Mouse (Mus musculus): ENCODE results near the gene Nxn. TPM values are rescaled to one million over a fixed set of nuclear protein-coding genes. Genes with fewer than 3 reads are reported as not detected.

Nxn gene
- polyA plus RNA-seq, 1 experiment = 7.4 TPM

DNA sequence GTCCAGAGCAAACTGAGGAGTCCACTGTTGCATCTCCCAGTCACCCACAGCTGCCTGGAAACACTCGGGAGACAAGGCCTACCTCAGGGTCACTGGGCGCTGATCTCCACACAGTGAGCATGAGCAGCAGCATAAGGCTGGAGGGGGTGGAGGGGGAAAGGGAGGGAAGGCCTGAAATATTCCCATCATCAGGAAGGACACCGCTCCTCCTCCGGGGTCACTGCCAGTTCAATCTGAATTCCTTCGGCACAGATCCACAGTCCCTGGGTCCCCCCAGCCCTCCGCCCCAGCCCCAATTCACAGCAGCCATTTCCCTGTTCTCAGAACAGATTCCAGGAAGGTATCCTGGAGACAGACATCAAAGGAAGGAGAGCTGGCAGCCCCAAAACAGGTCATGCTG, 35.8 kb downstream of the Nxn start:
- H3K4me1 ChIP-seq (ENCODE audit: control insufficient read depth, insufficient read depth, insufficient read length, low read length) = no peaks in the 10 kb centered on the region
- no peak overlapping the region for H3K27ac ChIP-seq (ENCODE audit: insufficient read depth, low read depth, low read length)
- H3K27me3 ChIP-seq (ENCODE audit: control insufficient read depth, insufficient read depth, low read length) = no peaks in the 10 kb centered on the region
- no peak overlapping the region for H3K4me3 ChIP-seq (ENCODE audit: low read depth, low read length)
- WGBS = 43% methylated on average over 6 of the region's 6 CpGs
- H3K36me3 ChIP-seq (ENCODE audit: control insufficient read depth, insufficient read depth, low read length) = no peaks in the 10 kb centered on the region
- no peak for TF ChIP-seq CTCF (IDR thresholded peaks at IDR 0.05; ENCODE audit: extremely low read depth, insufficient read length, insufficient replicate concordance, low read depth, low read length)

DNA sequence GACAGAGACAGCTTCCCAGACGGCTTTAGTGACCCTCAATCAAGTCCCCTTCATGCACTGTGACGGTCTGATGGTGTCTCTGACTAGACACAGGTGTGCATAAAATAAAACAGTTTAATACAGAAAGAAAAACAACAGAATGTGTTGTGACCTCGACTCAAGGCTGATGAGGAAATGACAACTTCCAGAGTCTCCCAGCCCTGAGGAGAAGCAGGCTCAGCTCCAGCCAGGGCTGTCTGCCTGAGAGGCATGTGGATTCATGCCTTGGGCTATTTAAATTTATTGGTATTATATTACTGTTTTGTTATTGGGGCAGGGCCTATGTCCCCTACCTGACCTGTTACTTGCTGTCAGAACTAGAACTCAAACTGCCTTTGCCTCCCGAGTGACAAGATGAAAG, 37.5 kb downstream of the Nxn start:
- Histone ChIP-seq H3K36me3 (ENCODE audit: control insufficient read depth, insufficient read depth, low read length) (no peaks in the 10 kb centered on the region), H3K27me3 (ENCODE audit: control insufficient read depth, insufficient read depth, low read length) (no peaks in the 10 kb centered on the region), H3K27ac (ENCODE audit: insufficient read depth, low read depth, low read length) (no peak overlapping the region), H3K4me3 (ENCODE audit: low read depth, low read length) (no peak overlapping the region), H3K4me1 (ENCODE audit: control insufficient read depth, insufficient read depth, insufficient read length, low read length) (no peaks in the 10 kb centered on the region; the same call in 1 of the 2 replicates)
- TF ChIP-seq POLR2A (IDR thresholded peaks at IDR 0.05; ENCODE audit: low read depth, low read length) (no peak), CTCF (IDR thresholded peaks at IDR 0.05; ENCODE audit: extremely low read depth, insufficient read length, insufficient replicate concordance, low read depth, low read length) (no peak)
- 64% methylated on average over 4 of the region's 4 CpGs for WGBS

DNA sequence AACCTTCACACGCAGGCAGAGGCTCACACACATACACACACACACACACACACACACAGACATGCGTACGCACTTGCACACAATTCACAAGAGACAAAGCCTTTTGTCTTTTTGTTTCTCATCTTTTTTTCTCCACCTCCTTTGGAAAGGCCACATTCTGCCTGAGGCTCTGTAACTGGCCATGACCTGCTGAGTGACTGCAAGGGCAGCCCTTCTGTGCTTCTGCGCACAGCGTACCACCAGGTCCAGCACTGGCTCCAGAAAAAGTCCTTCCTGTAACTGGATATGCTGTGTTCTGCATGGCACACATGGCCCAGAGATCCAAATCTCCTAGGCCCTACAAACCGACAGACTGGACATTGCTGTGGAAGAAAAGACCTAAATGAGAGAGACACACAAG, 38.7 kb downstream of the Nxn start:
- WGBS = 94% methylated on average over 6 of the region's 6 CpGs
- Histone ChIP-seq H3K27ac (ENCODE audit: insufficient read depth, low read depth, low read length) (no peak overlapping the region), H3K27me3 (ENCODE audit: control insufficient read depth, insufficient read depth, low read length) (no peaks in the 10 kb centered on the region), H3K36me3 (ENCODE audit: control insufficient read depth, insufficient read depth, low read length) (no peaks in the 10 kb centered on the region), H3K4me3 (ENCODE audit: low read depth, low read length) (no peak overlapping the region), H3K4me1 (ENCODE audit: control insufficient read depth, insufficient read depth, insufficient read length, low read length) (peaks cover 2% of the 10 kb centered on the region)
- no peak for TF ChIP-seq POLR2A (IDR thresholded peaks at IDR 0.05; ENCODE audit: low read depth, low read length)

DNA sequence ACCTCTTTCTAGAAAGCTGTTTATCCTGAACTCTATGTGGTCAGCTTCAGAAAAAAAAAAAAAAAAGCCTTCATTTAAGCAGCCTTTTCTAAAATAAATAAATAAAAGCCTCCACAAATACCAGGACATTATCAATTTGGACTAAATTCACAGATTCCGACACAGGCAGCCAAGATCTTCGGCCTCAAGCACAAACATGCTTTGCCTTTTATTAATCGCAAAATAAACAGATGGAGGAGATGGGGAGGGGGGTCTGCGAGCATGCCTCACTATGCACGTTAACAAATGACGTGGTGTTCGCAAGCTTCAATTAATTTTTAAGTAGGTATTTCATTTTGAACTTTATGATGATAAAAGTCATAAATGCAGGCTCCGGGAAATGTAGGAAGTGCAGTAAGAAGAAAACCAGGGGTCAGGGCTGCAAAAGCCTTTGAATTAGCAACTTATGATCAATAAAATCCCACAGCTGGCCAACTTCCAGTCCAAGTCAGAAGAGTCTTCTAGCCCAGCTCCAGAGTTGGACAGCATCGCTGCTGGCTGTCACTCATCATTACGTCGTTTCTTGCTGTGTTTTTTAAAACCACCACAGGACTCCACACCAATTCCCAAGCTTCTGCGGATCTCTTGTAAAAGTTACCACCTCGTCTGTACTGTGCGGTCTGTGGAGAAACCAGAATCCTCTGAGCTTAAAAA, 40.2 kb downstream of the Nxn start:
- no peak overlapping the region for H3K4me3 ChIP-seq (ENCODE audit: low read depth, low read length)
- no peaks in the 10 kb centered on the region for H3K36me3 ChIP-seq (ENCODE audit: control insufficient read depth, insufficient read depth, low read length)
- WGBS = 42% methylated on average over 14 of the region's 14 CpGs
- TF ChIP-seq CTCF (IDR thresholded peaks at IDR 0.05; ENCODE audit: extremely low read depth, insufficient read length, insufficient replicate concordance, low read depth, low read length) (no peak), POLR2A (IDR thresholded peaks at IDR 0.05; ENCODE audit: low read depth, low read length) (no peak)
- H3K27ac ChIP-seq (ENCODE audit: insufficient read depth, low read depth, low read length) = no peak overlapping the region
- H3K27me3 ChIP-seq (ENCODE audit: control insufficient read depth, insufficient read depth, low read length) = no peaks in the 10 kb centered on the region
- H3K4me1 ChIP-seq (ENCODE audit: control insufficient read depth, insufficient read depth, insufficient read length, low read length) = peaks cover 5% of the 10 kb centered on the region

DNA sequence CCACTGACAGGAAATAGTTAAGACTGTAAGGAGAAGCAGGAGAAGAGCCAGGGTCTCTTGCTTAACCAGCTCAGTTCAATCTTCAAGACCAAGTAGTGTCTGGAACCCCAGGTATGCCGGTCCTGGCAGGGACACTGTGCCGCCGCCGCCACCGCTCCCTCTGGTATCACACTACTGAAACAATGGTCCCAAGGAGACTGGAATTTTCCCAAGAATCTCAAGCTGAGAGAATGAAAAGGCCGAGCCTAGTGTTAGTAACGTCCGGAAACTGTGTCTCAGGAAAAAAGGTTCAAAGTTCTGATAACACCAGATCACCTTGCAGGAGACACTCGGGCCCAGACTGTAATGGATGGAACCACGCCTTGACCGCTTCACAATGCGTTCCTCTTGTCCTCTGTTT, 41.5 kb downstream of the Nxn start:
- no peaks in the 10 kb centered on the region for H3K36me3 ChIP-seq (ENCODE audit: control insufficient read depth, insufficient read depth, low read length)
- H3K27me3 ChIP-seq (ENCODE audit: control insufficient read depth, insufficient read depth, low read length) = no peaks in the 10 kb centered on the region
- 62% methylated on average over 12 of the region's 12 CpGs for WGBS
- H3K4me3 ChIP-seq (ENCODE audit: low read depth, low read length) = no peak overlapping the region
- TF ChIP-seq POLR2A (IDR thresholded peaks at IDR 0.05; ENCODE audit: low read depth, low read length) = no peak
- TF ChIP-seq CTCF (IDR thresholded peaks at IDR 0.05; ENCODE audit: extremely low read depth, insufficient read length, insufficient replicate concordance, low read depth, low read length) = no peak
- 0 out of 2 replicates have a peak overlapping the region, but pooled peaks have one; percentile 22 for H3K27ac ChIP-seq (ENCODE audit: insufficient read depth, low read depth, low read length)
- H3K4me1 ChIP-seq (ENCODE audit: control insufficient read depth, insufficient read depth, insufficient read length, low read length) = peaks cover 5% of the 10 kb centered on the region

DNA sequence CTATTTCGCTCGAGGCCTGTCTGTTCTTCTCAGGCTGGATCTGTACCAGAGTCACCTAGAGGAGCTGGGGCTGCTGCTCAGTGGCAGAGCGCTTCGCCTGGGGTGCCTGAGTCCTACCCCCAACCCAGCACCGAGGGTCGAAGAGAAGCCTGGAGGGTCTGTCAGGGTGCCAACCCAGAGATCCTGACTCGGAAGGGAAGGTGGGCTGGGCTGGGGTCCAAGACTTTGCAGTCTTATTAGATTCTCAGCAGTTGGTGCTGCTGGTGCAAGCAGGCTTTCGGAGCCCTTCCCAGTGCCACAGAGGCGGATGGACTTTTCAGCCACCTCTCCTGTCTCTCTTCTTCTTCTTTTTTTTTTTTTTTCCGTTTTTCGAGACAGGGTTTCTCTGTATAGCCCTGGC, 42.8 kb downstream of the Nxn start:
- H3K4me1 ChIP-seq (ENCODE audit: control insufficient read depth, insufficient read depth, insufficient read length, low read length) = peaks cover 5% of the 10 kb centered on the region
- H3K27ac ChIP-seq (ENCODE audit: insufficient read depth, low read depth, low read length) = no peak overlapping the region
- no peak for TF ChIP-seq CTCF (IDR thresholded peaks at IDR 0.05; ENCODE audit: extremely low read depth, insufficient read length, insufficient replicate concordance, low read depth, low read length)
- TF ChIP-seq POLR2A (IDR thresholded peaks at IDR 0.05; ENCODE audit: low read depth, low read length) = no peak
- 88% methylated on average over 11 of the region's 11 CpGs for WGBS
- H3K36me3 ChIP-seq (ENCODE audit: control insufficient read depth, insufficient read depth, low read length) = no peaks in the 10 kb centered on the region
- H3K27me3 ChIP-seq (ENCODE audit: control insufficient read depth, insufficient read depth, low read length) = no peaks in the 10 kb centered on the region
- H3K4me3 ChIP-seq (ENCODE audit: low read depth, low read length) = no peak overlapping the region

DNA sequence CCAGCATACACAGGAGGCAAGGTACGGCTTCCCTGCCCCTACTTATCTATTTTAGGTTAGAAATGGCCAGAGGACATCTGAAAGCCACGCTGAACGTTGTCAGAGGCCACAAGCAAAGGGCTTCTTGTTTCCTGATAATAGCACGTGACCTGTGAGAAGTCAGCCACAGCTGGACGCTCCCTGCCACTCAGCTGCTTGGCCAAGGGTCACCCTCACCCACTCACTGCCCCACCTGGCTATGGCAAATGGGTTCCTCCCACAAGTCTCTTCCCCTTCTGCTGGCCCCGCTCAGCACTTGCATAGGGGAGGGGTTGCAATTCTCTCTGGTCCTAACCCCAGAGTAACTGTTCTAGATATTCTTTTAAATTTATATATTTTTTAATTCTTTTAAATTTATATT, 43.5 kb downstream of the Nxn start:
- peaks cover 5% of the 10 kb centered on the region for H3K4me1 ChIP-seq (ENCODE audit: control insufficient read depth, insufficient read depth, insufficient read length, low read length)
- no peak overlapping the region for H3K4me3 ChIP-seq (ENCODE audit: low read depth, low read length)
- 29% methylated on average over 6 of the region's 6 CpGs for WGBS
- H3K27me3 ChIP-seq (ENCODE audit: control insufficient read depth, insufficient read depth, low read length) = no peaks in the 10 kb centered on the region
- H3K36me3 ChIP-seq (ENCODE audit: control insufficient read depth, insufficient read depth, low read length) = no peaks in the 10 kb centered on the region
- no peak for TF ChIP-seq CTCF (IDR thresholded peaks at IDR 0.05; ENCODE audit: extremely low read depth, insufficient read length, insufficient replicate concordance, low read depth, low read length)
- no peak for TF ChIP-seq POLR2A (IDR thresholded peaks at IDR 0.05; ENCODE audit: low read depth, low read length)
- H3K27ac ChIP-seq (ENCODE audit: insufficient read depth, low read depth, low read length) = no peak overlapping the region
